Comparison of ENCODE assay signal across 18 mouse cellular contexts in genomic region chr3:94832100-94832499, GRCm38 (mm10). TPM values are rescaled to one million over a fixed set of nuclear protein-coding genes. Genes with fewer than 3 reads are reported as not detected.
DNase-seq lines count a peak whose midpoint lies in the region; ATAC-seq lines count a peak whose summit lies in the region.
"Had no signal": no experiment of that assay in that cellular context is flagged by ENCODE, and none has a peak within 500 bp of the region (broad histone marks: within the 10 kb centered on the region; RNA-seq: fewer than 3 reads in every experiment).

No protein-coding gene starts in this region.

- no peaks in the 10 kb centered on the region for H3K27me3 ChIP-seq in heart, embryonic 12.5 days (replicated peaks)
- H3K27me3 ChIP-seq in lung, embryonic 15.5 days = no peaks in the 10 kb centered on the region
- H3K27me3 ChIP-seq in forebrain, embryonic 11.5 days (ENCODE audit: control insufficient read depth, insufficient read depth, low read length) = no peaks in the 10 kb centered on the region
- H3K27me3 ChIP-seq: forebrain, embryonic 15.5 days; midbrain, embryonic 15.5 days had no signal

- peaks cover 8% of the 10 kb centered on the region for H3K4me1 ChIP-seq in heart, embryonic 12.5 days (replicated peaks)
- no peaks in the 10 kb centered on the region for H3K4me1 ChIP-seq in lung, embryonic 15.5 days
- no peaks in the 10 kb centered on the region for H3K4me1 ChIP-seq in forebrain, embryonic 11.5 days (replicated peaks; ENCODE audit: control insufficient read depth, insufficient read depth, low read length)
- H3K4me1 ChIP-seq: limb, embryonic 10.5 days had no signal

- H3K9ac ChIP-seq in heart, embryonic 12.5 days = peak overlapping the region; percentile 45; the same call in 1 of the 2 replicates
- H3K9ac ChIP-seq in lung, embryonic 15.5 days = no peak overlapping the region
- no peak overlapping the region for H3K9ac ChIP-seq in forebrain, embryonic 11.5 days (ENCODE audit: low read length)
- H3K9ac ChIP-seq: forebrain, embryonic 15.5 days; midbrain, embryonic 15.5 days had no signal

- no peak overlapping the region for H3K27ac ChIP-seq in heart, embryonic 12.5 days (ENCODE audit: poor library complexity, severe bottlenecking)
- no peak overlapping the region for H3K27ac ChIP-seq in lung, embryonic 15.5 days
- no peak overlapping the region for H3K27ac ChIP-seq in forebrain, embryonic 11.5 days (ENCODE audit: low read depth, low read length)
- H3K27ac ChIP-seq: forebrain, embryonic 15.5 days; layer of hippocampus, adult 2 months; limb, embryonic 10.5 days; midbrain, embryonic 15.5 days had no signal

- H3K4me2 ChIP-seq in heart, embryonic 12.5 days = peak overlapping the region; percentile 53
- peak overlapping the region; percentile 7; the same call in 1 of the 2 replicates for H3K4me2 ChIP-seq in lung, embryonic 15.5 days
- H3K4me2 ChIP-seq in forebrain, embryonic 11.5 days (ENCODE audit: low read depth, low read length, severe bottlenecking) = no peak overlapping the region
- H3K4me2 ChIP-seq: forebrain, embryonic 15.5 days; midbrain, embryonic 15.5 days had no signal

- H3K36me3 ChIP-seq in heart, embryonic 12.5 days = no peaks in the 10 kb centered on the region
- no peaks in the 10 kb centered on the region for H3K36me3 ChIP-seq in lung, embryonic 15.5 days
- no peaks in the 10 kb centered on the region for H3K36me3 ChIP-seq in forebrain, embryonic 11.5 days (ENCODE audit: control insufficient read depth, insufficient read depth, low read length)
- H3K36me3 ChIP-seq: forebrain, embryonic 15.5 days; limb, embryonic 10.5 days; midbrain, embryonic 15.5 days had no signal

- WGBS in heart, embryonic 12.5 days = 6% methylated on average over 9 of the region's 9 CpGs
- 6% methylated on average over 9 of the region's 9 CpGs for WGBS in lung, embryonic 15.5 days
- WGBS in forebrain, embryonic 11.5 days = 23% methylated on average over 9 of the region's 9 CpGs

- H3K9me3 ChIP-seq in heart, embryonic 12.5 days (replicated peaks) = 0 out of 2 replicates have a peak, but pooled peaks cover 3% of the 10 kb centered on the region
- no peaks in the 10 kb centered on the region for H3K9me3 ChIP-seq in lung, embryonic 15.5 days
- H3K9me3 ChIP-seq in forebrain, embryonic 11.5 days (ENCODE audit: control insufficient read depth, low read length) = no peaks in the 10 kb centered on the region
- H3K9me3 ChIP-seq: forebrain, embryonic 15.5 days; limb, embryonic 10.5 days; midbrain, embryonic 15.5 days had no signal

- DNase-seq in heart, postnatal 4 days = no peak
- DNase-seq in lung, postnatal 25 days (ENCODE audit: low spot score) = no peak
- DNase-seq in liver (peak; percentile 24), adipocyte (ENCODE audit: low spot score) (no peak)
- no peak for DNase-seq in forebrain, embryonic 11.5 days (ENCODE audit: low spot score)
- DNase-seq: adrenal gland, adult 2 months; cerebellum, adult 8-10 months; embryo, embryonic 11 days; lung, postnatal 14 days; thymus, postnatal 36 days had no signal

- ATAC-seq in heart, embryonic 12.5 days (ENCODE audit: insufficient number of reproducible peaks, low FRiP score) = no peak
- ATAC-seq in lung, embryonic 15.5 days (ENCODE audit: borderline replicate concordance, extremely low read depth, low FRiP score, low TSS enrichment) = no peak
- peak; percentile 81 for ATAC-seq in megakaryocyte-erythroid progenitor cell, adult 5-6 weeks (replicated peaks; ENCODE audit: low FRiP score, low TSS enrichment, poor library complexity, severe bottlenecking)
- no peak for ATAC-seq in forebrain, embryonic 11.5 days (replicated peaks; ENCODE audit: low FRiP score)
- ATAC-seq: forebrain, embryonic 15.5 days; hindbrain, embryonic 16.5 days; midbrain, embryonic 15.5 days had no signal

- H3K4me3 ChIP-seq in heart, embryonic 12.5 days = no peak overlapping the region
- no peak overlapping the region for H3K4me3 ChIP-seq in lung, embryonic 15.5 days
- no peak overlapping the region for H3K4me3 ChIP-seq in forebrain, embryonic 11.5 days (ENCODE audit: low read depth, low read length)
- H3K4me3 ChIP-seq: forebrain, embryonic 15.5 days; layer of hippocampus, adult 2 months; limb, embryonic 10.5 days; midbrain, embryonic 15.5 days had no signal

RNA-seq across cellular contexts. Expression of gene Pogz, which starts 5.3 kb away (rescaled TPM):
- polyA plus RNA-seq in heart, embryonic 12.5 days (2016; fragmentation: Nextera tagmentation; extraction: Ambion mirVana) = 12.3 and 12.8 TPM in 2 replicates
- total RNA-seq in heart, postnatal 4 days (2021) = 10 to 100 TPM; 35.1 to 38.6 TPM
- polyA plus RNA-seq in lung, embryonic 15.5 days (2015; fragmentation: Nextera tagmentation; extraction: Ambion mirVana) = 13.7 and 16.3 TPM in 2 replicates
- total RNA-seq in megakaryocyte-erythroid progenitor cell, adult 5-6 weeks (2014; fragmentation: Nextera tagmentation) = 49.6 and 59.1 TPM in 2 replicates
- total RNA-seq in megakaryocyte-erythroid progenitor cell, adult 5-6 weeks (2017) = 12.5 and 18.7 TPM in 2 replicates
- 26.1 and 30.2 TPM in 2 replicates for polyA plus RNA-seq in forebrain, embryonic 11.5 days (2014; fragmentation: Nextera tagmentation; extraction: Ambion mirVana)

RNA-seq across cellular contexts. Expression of gene Cgn, which starts 45.8 kb away (rescaled TPM):
- polyA plus RNA-seq in heart, embryonic 12.5 days (2016; fragmentation: Nextera tagmentation; extraction: Ambion mirVana) = 2.1 and 2.4 TPM in 2 replicates
- under 1 TPM; 0.52 to 0.79 TPM for total RNA-seq in heart, postnatal 4 days (2021)
- 28.8 and 29.7 TPM in 2 replicates for polyA plus RNA-seq in lung, embryonic 15.5 days (2015; fragmentation: Nextera tagmentation; extraction: Ambion mirVana)
- 0.30 and 0.42 TPM in 2 replicates for total RNA-seq in megakaryocyte-erythroid progenitor cell, adult 5-6 weeks (2014; fragmentation: Nextera tagmentation)
- not detected in 2 replicates for total RNA-seq in megakaryocyte-erythroid progenitor cell, adult 5-6 weeks (2017)
- polyA plus RNA-seq in forebrain, embryonic 11.5 days (2014; fragmentation: Nextera tagmentation; extraction: Ambion mirVana) = 5.6 and 5.7 TPM in 2 replicates

RNA-seq across cellular contexts. Expression of gene Psmb4, which starts 54.7 kb away (rescaled TPM):
- polyA plus RNA-seq in heart, embryonic 12.5 days (2016; fragmentation: Nextera tagmentation; extraction: Ambion mirVana) = 232 and 235 TPM in 2 replicates
- 100 to 1,000 TPM; 297 to 299 TPM for total RNA-seq in heart, postnatal 4 days (2021)
- polyA plus RNA-seq in lung, embryonic 15.5 days (2015; fragmentation: Nextera tagmentation; extraction: Ambion mirVana) = 336 and 350 TPM in 2 replicates
- total RNA-seq in megakaryocyte-erythroid progenitor cell, adult 5-6 weeks (2014; fragmentation: Nextera tagmentation) = 427 and 467 TPM in 2 replicates
- total RNA-seq in megakaryocyte-erythroid progenitor cell, adult 5-6 weeks (2017) = 212 and 218 TPM in 2 replicates
- 319 and 365 TPM in 2 replicates for polyA plus RNA-seq in forebrain, embryonic 11.5 days (2014; fragmentation: Nextera tagmentation; extraction: Ambion mirVana)
